Mouse (Mus musculus): ENCODE data around the gene Cdkl3. TPM values are rescaled to one million over a fixed set of nuclear protein-coding genes. Genes with fewer than 3 reads are reported as not detected.

Gene Cdkl3
- polyA plus RNA-seq, 1 experiment from 2014 or later: 6.0 TPM

GRCm38 (mm10) chr11:52128316-52129061 is 124.5 kb downstream of the Cdkl3 start:
- Histone ChIP-seq H3K4me3 (replicated peaks) (no peak overlapping the region), H3K27ac (no peak overlapping the region), H3K36me3 (peaks cover 16% of the 10 kb centered on the region), H3K9ac (no peak overlapping the region; the same call in 1 of the 2 replicates), H3K4me2 (no peak overlapping the region), H3K9me3 (no peaks in the 10 kb centered on the region), H3K4me1 (no peaks in the 10 kb centered on the region), H3K27me3 (replicated peaks) (no peaks in the 10 kb centered on the region)
- WGBS: 57% methylated on average over 5 of the region's 5 CpGs
- no peak for ATAC-seq (ENCODE audit: insufficient read depth, low FRiP score, low read depth)

- ATAC-seq (ENCODE audit: insufficient read depth, low FRiP score, low read depth): no peak
Observed at GRCm38 (mm10) chr11:52129171-52129570, 125.2 kb downstream of the Cdkl3 start.

GRCm38 (mm10) chr11:52129621-52130450 is 125.8 kb downstream of the Cdkl3 start:
- Histone ChIP-seq H3K4me3 (replicated peaks) (no peak overlapping the region), H3K9me3 (no peaks in the 10 kb centered on the region), H3K4me1 (no peaks in the 10 kb centered on the region), H3K27ac (no peak overlapping the region), H3K36me3 (0 out of 2 replicates have a peak, but pooled peaks cover 6% of the 10 kb centered on the region), H3K9ac (no peak overlapping the region), H3K27me3 (replicated peaks) (no peaks in the 10 kb centered on the region), H3K4me2 (no peak overlapping the region)
- 73% methylated on average over 10 of the region's 10 CpGs for WGBS
- no peak for ATAC-seq (ENCODE audit: insufficient read depth, low FRiP score, low read depth)

More at GRCm38 (mm10) chr11:52129171-52129570, 125.2 kb downstream of the Cdkl3 start:
- Histone ChIP-seq H3K27ac (no peak overlapping the region), H3K9me3 (no peaks in the 10 kb centered on the region), H3K27me3 (replicated peaks) (no peaks in the 10 kb centered on the region), H3K9ac (no peak overlapping the region), H3K36me3 (peaks cover 12% of the 10 kb centered on the region; the same call in 1 of the 2 replicates), H3K4me1 (no peaks in the 10 kb centered on the region), H3K4me2 (no peak overlapping the region), H3K4me3 (replicated peaks) (no peak overlapping the region)
- 26% methylated on average over 3 of the region's 3 CpGs for WGBS

GRCm38 (mm10) chr11:52130451-52131068 is 126.5 kb downstream of the Cdkl3 start:
- ATAC-seq (ENCODE audit: insufficient read depth, low FRiP score, low read depth): no peak
- Histone ChIP-seq H3K9me3 (no peaks in the 10 kb centered on the region), H3K4me3 (replicated peaks) (no peak overlapping the region), H3K4me2 (no peak overlapping the region), H3K36me3 (0 out of 2 replicates have a peak, but pooled peaks cover 6% of the 10 kb centered on the region), H3K27ac (no peak overlapping the region), H3K27me3 (replicated peaks) (no peaks in the 10 kb centered on the region), H3K4me1 (no peaks in the 10 kb centered on the region), H3K9ac (no peak overlapping the region)
- WGBS: 77% methylated on average over 7 of the region's 7 CpGs

Small RNA genes lying within 50 kb of the gene (microRNA-seq; reads per million reads assigned to microRNA genes)
- gene Gm24157 (0.58 reads per million), gene Mir3061 (11.0 reads per million, percentile 25 among the genes with 10 or more reads in this experiment)

Other genes starting within 250 kb of the Cdkl3 start
- 16.3 and 16.7 TPM in 2 replicates for gene Sec24a, start 240.6 kb upstream of the Cdkl3 start, polyA plus RNA-seq (2015; fragmentation: Nextera tagmentation; extraction: Ambion mirVana)
- gene Sar1b, start 240.5 kb upstream of the Cdkl3 start, polyA plus RNA-seq (2015; fragmentation: Nextera tagmentation; extraction: Ambion mirVana): 115 and 131 TPM in 2 replicates
- gene Jade2, start 146.6 kb upstream of the Cdkl3 start, polyA plus RNA-seq (2015; fragmentation: Nextera tagmentation; extraction: Ambion mirVana): 1.4 and 1.5 TPM in 2 replicates
- gene Cdkn2aipnl, start 36.6 kb upstream of the Cdkl3 start, polyA plus RNA-seq (2015; fragmentation: Nextera tagmentation; extraction: Ambion mirVana): 82.0 and 89.6 TPM in 2 replicates
- 205 and 213 TPM in 2 replicates for gene Ube2b, start 3.5 kb upstream of the Cdkl3 start, polyA plus RNA-seq (2015; fragmentation: Nextera tagmentation; extraction: Ambion mirVana)
- gene Ppp2ca, start 94.5 kb downstream of the Cdkl3 start, polyA plus RNA-seq (2015; fragmentation: Nextera tagmentation; extraction: Ambion mirVana): 71.3 and 72.1 TPM in 2 replicates
- gene Olfr1373, start 141.3 kb downstream of the Cdkl3 start, polyA plus RNA-seq (2015; fragmentation: Nextera tagmentation; extraction: Ambion mirVana): not detected in 2 replicates
- gene Olfr1371, start 209.8 kb downstream of the Cdkl3 start, polyA plus RNA-seq (2015; fragmentation: Nextera tagmentation; extraction: Ambion mirVana): not detected in 2 replicates
- 657 and 713 TPM in 2 replicates for gene Skp1a, start 227.8 kb downstream of the Cdkl3 start, polyA plus RNA-seq (2015; fragmentation: Nextera tagmentation; extraction: Ambion mirVana)

Data from stomach, embryonic 15.5 days (tissue).